Mouse (Mus musculus): Measurements from ENCODE around the gene Plekhg4. TPM values are rescaled to one million over a fixed set of nuclear protein-coding genes. Genes with fewer than 3 reads are reported as not detected.

Plekhg4 gene
- total and polyA plus RNA-seq, 2 experiments from 2014 or later = 0.08 TPM; not detected in 1

DNA sequence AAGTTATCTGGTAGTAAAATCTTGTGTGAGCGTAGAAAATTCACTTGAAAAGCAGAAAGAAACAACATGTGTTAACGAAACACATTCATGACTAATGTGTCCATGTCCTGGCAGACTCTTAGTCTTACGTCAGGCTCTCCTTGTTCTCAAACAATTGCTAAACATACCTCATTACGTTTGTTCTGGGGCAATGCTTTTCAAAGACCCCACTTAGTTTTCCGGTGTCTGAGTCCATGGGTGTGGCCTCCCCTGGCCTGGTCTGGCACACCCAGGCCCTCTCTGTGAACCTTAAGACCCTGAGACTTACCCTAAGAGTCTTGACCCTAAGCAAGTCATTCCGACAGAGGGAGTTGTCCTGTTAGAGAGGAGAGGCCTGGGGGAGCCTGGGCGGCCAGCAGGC lies 20.8 kb downstream of the Plekhg4 start:
- no peak overlapping the region for H3K9ac ChIP-seq (replicated peaks; ENCODE audit: low read depth, low read length)
- no peak overlapping the region for H3K4me3 ChIP-seq (ENCODE audit: low read depth, low read length)
- ATAC-seq (ENCODE audit: insufficient read depth, low read depth) = no peak
- DNase-seq (ENCODE audit: low spot score) = no peak
- TF ChIP-seq CTCF (IDR thresholded peaks at IDR 0.05; ENCODE audit: low read depth) = no peak
- TF ChIP-seq EP300 (IDR thresholded peaks at IDR 0.05; ENCODE audit: low read depth) = no peak
- H3K4me2 ChIP-seq (ENCODE audit: low read depth, low read length) = no peak overlapping the region
- no peaks in the 10 kb centered on the region for H3K4me1 ChIP-seq (ENCODE audit: control insufficient read depth, insufficient read depth)
- 82% methylated on average over 7 of the region's 7 CpGs for WGBS
- no peaks in the 10 kb centered on the region for H3K9me3 ChIP-seq (replicated peaks; ENCODE audit: control insufficient read depth, low read length)
- H3K27ac ChIP-seq (ENCODE audit: low read depth) = no peak overlapping the region
- no peaks in the 10 kb centered on the region for H3K36me3 ChIP-seq (replicated peaks; ENCODE audit: control insufficient read depth, insufficient read depth, low read length)
- peaks cover 20% of the 10 kb centered on the region for H3K27me3 ChIP-seq (ENCODE audit: control insufficient read depth, insufficient read depth, low read length)

DNA sequence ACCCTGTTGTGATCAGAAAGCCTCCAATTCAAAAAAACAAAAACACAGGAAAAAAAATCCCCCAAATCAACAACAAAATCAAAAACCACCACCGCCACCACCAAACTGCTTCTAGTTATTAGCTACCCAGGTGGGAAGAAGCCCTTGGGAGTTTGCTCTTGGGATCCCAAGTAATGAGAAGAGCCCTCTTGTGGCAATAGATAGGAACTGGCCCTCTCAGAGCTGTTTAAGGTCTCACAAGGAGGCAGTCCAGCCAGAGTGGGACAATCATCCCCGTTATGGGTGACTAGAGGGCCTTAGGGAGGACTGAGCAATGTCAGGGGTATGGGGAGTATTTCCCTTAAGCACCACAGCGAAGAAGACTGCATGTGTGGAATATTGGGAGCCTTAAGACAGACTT lies 24.7 kb downstream of the Plekhg4 start:
- no peaks in the 10 kb centered on the region for H3K36me3 ChIP-seq (replicated peaks; ENCODE audit: control insufficient read depth, insufficient read depth, low read length)
- no peak overlapping the region for H3K9ac ChIP-seq (replicated peaks; ENCODE audit: low read depth, low read length)
- DNase-seq (ENCODE audit: low spot score) (peak; percentile 55), ATAC-seq (ENCODE audit: insufficient read depth, low read depth) (no peak)
- no peak overlapping the region for H3K4me3 ChIP-seq (ENCODE audit: low read depth, low read length)
- WGBS = 31% methylated on average over 3 of the region's 3 CpGs
- no peak overlapping the region for H3K27ac ChIP-seq (ENCODE audit: low read depth)
- TF ChIP-seq CTCF (IDR thresholded peaks at IDR 0.05; ENCODE audit: low read depth) = peak; percentile 64
- no peak for TF ChIP-seq EP300 (IDR thresholded peaks at IDR 0.05; ENCODE audit: low read depth)
- no peaks in the 10 kb centered on the region for H3K4me1 ChIP-seq (ENCODE audit: control insufficient read depth, insufficient read depth)
- no peak overlapping the region for H3K4me2 ChIP-seq (ENCODE audit: low read depth, low read length)
- no peaks in the 10 kb centered on the region for H3K9me3 ChIP-seq (replicated peaks; ENCODE audit: control insufficient read depth, low read length)
- H3K27me3 ChIP-seq (ENCODE audit: control insufficient read depth, insufficient read depth, low read length) = 0 out of 2 replicates have a peak, but pooled peaks cover 10% of the 10 kb centered on the region

DNA sequence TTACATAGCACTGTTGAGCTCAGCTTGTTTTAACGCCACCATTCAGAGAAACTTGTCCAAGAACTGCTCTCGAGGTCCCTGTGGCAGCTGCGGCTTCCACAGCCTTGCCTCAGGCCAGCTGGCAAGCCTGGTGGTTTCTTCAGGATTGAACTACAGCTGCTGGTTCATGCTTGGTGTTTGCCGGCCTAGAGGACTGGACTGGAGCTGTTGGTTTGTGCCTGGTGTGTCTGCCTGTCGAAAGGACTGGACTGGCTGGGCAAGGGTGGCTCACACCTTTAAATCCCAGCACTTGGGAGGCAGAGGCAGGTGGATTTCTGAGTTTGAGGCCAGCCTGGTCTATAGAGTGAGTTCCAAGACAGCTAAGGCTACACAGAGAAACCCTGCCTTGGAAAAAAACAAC lies 26.9 kb downstream of the Plekhg4 start:
- Histone ChIP-seq H3K27ac (ENCODE audit: low read depth) (no peak overlapping the region), H3K4me2 (ENCODE audit: low read depth, low read length) (no peak overlapping the region), H3K9me3 (replicated peaks; ENCODE audit: control insufficient read depth, low read length) (no peaks in the 10 kb centered on the region), H3K36me3 (replicated peaks; ENCODE audit: control insufficient read depth, insufficient read depth, low read length) (no peaks in the 10 kb centered on the region), H3K4me3 (ENCODE audit: low read depth, low read length) (no peak overlapping the region), H3K4me1 (ENCODE audit: control insufficient read depth, insufficient read depth) (no peaks in the 10 kb centered on the region), H3K27me3 (ENCODE audit: control insufficient read depth, insufficient read depth, low read length) (0 out of 2 replicates have a peak, but pooled peaks cover 5% of the 10 kb centered on the region), H3K9ac (replicated peaks; ENCODE audit: low read depth, low read length) (no peak overlapping the region)
- no peak for DNase-seq (ENCODE audit: low spot score)
- ATAC-seq (ENCODE audit: insufficient read depth, low read depth) = no peak
- WGBS = 85% methylated on average over 5 of the region's 5 CpGs
- TF ChIP-seq EP300 (IDR thresholded peaks at IDR 0.05; ENCODE audit: low read depth) (no peak), CTCF (IDR thresholded peaks at IDR 0.05; ENCODE audit: low read depth) (no peak)

DNA sequence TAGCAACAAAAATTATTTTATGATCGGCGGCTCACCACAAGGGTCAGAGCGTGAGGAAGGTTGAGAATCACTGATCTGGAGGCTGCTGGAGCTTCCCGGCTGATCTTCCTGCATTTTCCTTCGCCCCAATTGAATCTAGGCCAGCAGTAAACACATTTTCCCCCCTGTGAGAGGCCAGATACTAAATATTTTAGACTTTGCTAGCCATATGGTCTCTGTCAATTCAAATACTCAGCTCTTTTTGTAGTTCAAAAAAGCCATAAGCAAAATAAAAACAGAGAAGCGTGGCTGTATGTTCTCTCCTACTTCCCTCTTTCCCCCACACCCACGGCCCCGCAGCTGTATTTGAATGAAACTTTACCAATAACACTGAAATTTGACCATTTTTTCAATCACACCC lies 30.4 kb downstream of the Plekhg4 start:
- no peaks in the 10 kb centered on the region for H3K4me1 ChIP-seq (ENCODE audit: control insufficient read depth, insufficient read depth)
- 84% methylated on average over 8 of the region's 8 CpGs for WGBS
- H3K27me3 ChIP-seq (ENCODE audit: control insufficient read depth, insufficient read depth, low read length) = no peaks in the 10 kb centered on the region
- H3K9me3 ChIP-seq (replicated peaks; ENCODE audit: control insufficient read depth, low read length) = no peaks in the 10 kb centered on the region
- no peak for TF ChIP-seq EP300 (IDR thresholded peaks at IDR 0.05; ENCODE audit: low read depth)
- TF ChIP-seq CTCF (IDR thresholded peaks at IDR 0.05; ENCODE audit: low read depth) = no peak
- ATAC-seq (ENCODE audit: insufficient read depth, low read depth) (no peak), DNase-seq (ENCODE audit: low spot score) (no peak)
- H3K27ac ChIP-seq (ENCODE audit: low read depth) = no peak overlapping the region
- no peak overlapping the region for H3K4me3 ChIP-seq (ENCODE audit: low read depth, low read length)
- H3K9ac ChIP-seq (replicated peaks; ENCODE audit: low read depth, low read length) = no peak overlapping the region
- H3K36me3 ChIP-seq (replicated peaks; ENCODE audit: control insufficient read depth, insufficient read depth, low read length) = no peaks in the 10 kb centered on the region
- H3K4me2 ChIP-seq (ENCODE audit: low read depth, low read length) = no peak overlapping the region

DNA sequence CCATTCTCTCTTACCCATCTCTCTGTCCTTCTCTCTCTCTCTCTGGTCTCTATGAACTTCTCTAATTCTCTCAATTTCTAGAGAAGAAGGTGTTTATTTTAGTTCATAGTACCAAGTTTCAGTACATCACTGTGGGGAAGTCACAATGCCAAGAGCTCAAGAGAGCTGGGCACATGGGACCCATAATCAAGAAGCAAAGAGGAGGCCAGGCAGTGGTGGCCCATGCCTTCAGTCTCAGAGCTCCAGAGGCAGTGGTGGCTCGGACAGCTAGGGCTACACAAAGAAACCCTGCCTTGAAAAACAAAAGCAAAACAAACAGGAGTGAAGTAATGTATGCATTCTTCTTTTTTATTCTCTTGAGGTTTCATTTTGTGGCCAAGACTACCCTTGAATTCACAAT lies 31.4 kb downstream of the Plekhg4 start:
- DNase-seq (ENCODE audit: low spot score) = no peak
- no peaks in the 10 kb centered on the region for H3K9me3 ChIP-seq (replicated peaks; ENCODE audit: control insufficient read depth, low read length)
- WGBS = 83% methylated on average over 1 of the region's 1 CpGs
- H3K27me3 ChIP-seq (ENCODE audit: control insufficient read depth, insufficient read depth, low read length) = no peaks in the 10 kb centered on the region
- no peak overlapping the region for H3K9ac ChIP-seq (replicated peaks; ENCODE audit: low read depth, low read length)
- H3K4me3 ChIP-seq (ENCODE audit: low read depth, low read length) = no peak overlapping the region
- no peak overlapping the region for H3K4me2 ChIP-seq (ENCODE audit: low read depth, low read length)
- no peaks in the 10 kb centered on the region for H3K4me1 ChIP-seq (ENCODE audit: control insufficient read depth, insufficient read depth)
- TF ChIP-seq CTCF (IDR thresholded peaks at IDR 0.05; ENCODE audit: low read depth) (no peak), EP300 (IDR thresholded peaks at IDR 0.05; ENCODE audit: low read depth) (no peak)
- no peak for ATAC-seq (ENCODE audit: insufficient read depth, low read depth)
- H3K36me3 ChIP-seq (replicated peaks; ENCODE audit: control insufficient read depth, insufficient read depth, low read length) = no peaks in the 10 kb centered on the region
- no peak overlapping the region for H3K27ac ChIP-seq (ENCODE audit: low read depth)

DNA sequence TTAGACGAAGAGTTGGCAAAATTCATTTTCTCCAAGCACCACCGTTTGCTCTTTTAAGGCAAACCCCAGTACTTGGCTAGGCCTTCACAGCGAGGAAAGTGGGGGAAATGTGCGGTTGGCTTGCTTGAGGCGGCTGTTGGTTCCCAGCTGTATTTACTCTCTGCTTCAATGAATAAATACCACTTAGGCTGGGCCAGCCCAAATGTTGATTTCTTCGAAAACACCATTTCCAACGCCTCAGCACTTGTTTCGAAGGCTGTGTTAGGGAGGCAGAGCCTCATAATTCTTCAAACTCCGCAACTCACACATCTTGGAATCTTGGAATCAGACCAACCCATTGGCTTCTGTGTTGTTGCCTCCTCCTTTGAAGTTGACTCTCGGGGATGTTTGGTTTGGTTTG lies 33.3 kb downstream of the Plekhg4 start:
- Histone ChIP-seq H3K4me2 (ENCODE audit: low read depth, low read length) (no peak overlapping the region), H3K4me3 (ENCODE audit: low read depth, low read length) (no peak overlapping the region), H3K27me3 (ENCODE audit: control insufficient read depth, insufficient read depth, low read length) (no peaks in the 10 kb centered on the region), H3K9me3 (replicated peaks; ENCODE audit: control insufficient read depth, low read length) (no peaks in the 10 kb centered on the region), H3K36me3 (replicated peaks; ENCODE audit: control insufficient read depth, insufficient read depth, low read length) (no peaks in the 10 kb centered on the region), H3K4me1 (ENCODE audit: control insufficient read depth, insufficient read depth) (no peaks in the 10 kb centered on the region), H3K27ac (ENCODE audit: low read depth) (no peak overlapping the region), H3K9ac (replicated peaks; ENCODE audit: low read depth, low read length) (no peak overlapping the region)
- DNase-seq (ENCODE audit: low spot score) (no peak), ATAC-seq (ENCODE audit: insufficient read depth, low read depth) (no peak)
- TF ChIP-seq EP300 (IDR thresholded peaks at IDR 0.05; ENCODE audit: low read depth) (no peak), CTCF (IDR thresholded peaks at IDR 0.05; ENCODE audit: low read depth) (no peak)
- 77% methylated on average over 10 of the region's 10 CpGs for WGBS
